Mouse (Mus musculus) midbrain, embryonic 14.5 days (tissue): ENCODE results near the gene Gm26938. TPM values are rescaled to one million over a fixed set of nuclear protein-coding genes. Genes with fewer than 3 reads are reported as not detected.

Experiments used
- ATAC-seq: fragments of 200-750 bp; cut with Nextera tagmentation; 2 replicates; pipeline ENCODE4 v1.8.0; 2017; ENCODE audit warnings: moderate number of reproducible peaks, moderate library complexity; ENCODE audit not compliant: low FRiP score, low TSS enrichment
- DNase-seq: peaks from one replicate; pipeline ENCODE4 v3.0.0-alpha.2; 2015
- H3K27ac ChIP-seq: fragments of 300-500 bp; sonication (generic); replicated peaks from 2 replicates; pipeline ENCODE4 v1.5.1; 2014; ENCODE audit warnings: mild to moderate bottlenecking, low read depth, low read length, moderate library complexity
- H3K27me3 ChIP-seq: fragments of 300-500 bp; sonication (generic); 2 replicates; pipeline ENCODE4 v1.6.1; 2014; ENCODE audit warnings: low read length, control low read depth, mixed read lengths; ENCODE audit not compliant: control insufficient read depth, insufficient read depth
- H3K36me3 ChIP-seq: fragments of 300-500 bp; sonication (generic); 2 replicates; pipeline ENCODE4 v1.6.1; 2014; ENCODE audit warnings: low read length, control low read depth; ENCODE audit not compliant: control insufficient read depth, insufficient read depth
- H3K4me1 ChIP-seq: fragments of 300-500 bp; sonication (generic); 2 replicates; pipeline ENCODE4 v1.6.1; 2014; ENCODE audit warnings: mild to moderate bottlenecking, antibody characterized with exemption, low read length, control low read depth; ENCODE audit not compliant: control insufficient read depth, insufficient read depth
- H3K4me2 ChIP-seq: fragments of 300-500 bp; sonication (generic); 2 replicates; pipeline ENCODE4 v1.6.1; 2014; ENCODE audit warnings: mild to moderate bottlenecking, low read length, moderate library complexity
- H3K4me3 ChIP-seq: fragments of 300-500 bp; sonication (generic); replicated peaks from 2 replicates; pipeline ENCODE4 v1.5.1; 2014; ENCODE audit warnings: low read depth, low read length
- H3K9ac ChIP-seq: fragments of 300-500 bp; sonication (generic); replicated peaks from 2 replicates; pipeline ENCODE4 v1.6.1; 2014; ENCODE audit warnings: mild to moderate bottlenecking, low read length, moderate library complexity
- H3K9me3 ChIP-seq: fragments of 300-500 bp; sonication (generic); 2 replicates; pipeline ENCODE4 v1.6.1; 2016; ENCODE audit warnings: low read length, control low read depth, mixed read lengths; ENCODE audit not compliant: control insufficient read depth
- WGBS: fragments of 180-500 bp; shearing (Covaris S2); extraction: QIAGEN DNeasy Blood & Tissue Kit; methylation state at CpG from one replicate; pipeline ENCODE4 v1.1.7; 2014; 5-methylcytosine and 5-hydroxymethylcytosine counted together
- polyA plus RNA-seq: library from polyadenylated mRNA; unstranded; fragments of >200 nt; fragmentation: Nextera tagmentation; extraction: Ambion mirVana; gene quantifications from 2 replicates; pipeline ENCODE4 v1.2.1, GENCODE M21; 2014

The Gm26938 gene
- polyA plus RNA-seq, 1 experiment from 2014 or later: 0.62 TPM

DNA sequence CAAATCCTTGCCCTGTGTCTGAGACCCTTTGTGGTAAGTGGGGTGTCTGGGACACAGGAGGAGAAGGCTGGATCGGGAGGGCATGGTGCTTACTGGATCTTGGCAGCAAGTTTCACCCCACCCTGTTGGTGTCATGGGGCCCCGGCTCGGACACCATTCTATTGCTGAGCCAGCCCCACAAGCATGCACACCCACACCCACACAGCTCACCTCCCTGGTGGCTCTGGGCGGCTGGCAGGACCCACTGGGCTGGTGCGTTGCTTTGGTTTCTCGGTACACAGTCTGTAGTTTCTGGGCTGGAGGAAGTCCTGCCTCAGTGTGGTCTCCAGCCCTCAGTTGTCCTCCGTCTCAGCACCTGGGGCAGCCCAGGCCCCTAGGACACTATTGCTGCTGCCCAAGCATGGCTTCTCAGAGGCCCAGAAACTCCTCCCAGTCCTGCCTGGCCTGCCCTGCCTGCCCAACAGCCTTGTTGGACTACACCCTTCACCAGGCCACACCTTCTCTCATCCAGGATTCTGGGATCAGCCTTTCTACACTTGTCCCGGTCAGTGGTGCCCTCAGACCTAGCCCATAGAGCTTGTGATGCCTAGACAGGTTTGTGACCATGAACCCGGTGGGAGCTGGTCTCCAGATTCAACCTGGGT lies 6.5 kb downstream of the Gm26938 start, which contains the start of gene Tmem184a:
Gene Tmem184a (minus strand): TSS at position 380 of the 644 bp plus-strand sequence.
- Histone ChIP-seq H3K4me3 (no peak within 1 kb of the TSS), H3K4me1 (no peaks in the 10 kb centered on the region), H3K4me2 (no peak within 1 kb of the TSS), H3K27ac (no peak within 1 kb of the TSS), H3K9ac (no peak within 1 kb of the TSS), H3K27me3 (no peaks in the 10 kb centered on the region), H3K9me3 (no peaks in the 10 kb centered on the region), H3K36me3 (peaks cover 36% of the 10 kb centered on the region)
- DNase-seq (no peak), ATAC-seq (no peak)
- 91% methylated on average over 9 of the region's 9 CpGs for WGBS

- no peaks in the 10 kb centered on the region for H3K9me3 ChIP-seq
- H3K27me3 ChIP-seq: peaks cover 6% of the 10 kb centered on the region; the same call in 1 of the 2 replicates
- no peak overlapping the region for H3K4me3 ChIP-seq
- no peak overlapping the region for H3K9ac ChIP-seq
- WGBS: 40% methylated on average over 4 of the region's 4 CpGs
- no peak overlapping the region for H3K27ac ChIP-seq
- peak; percentile 67 for DNase-seq
- no peaks in the 10 kb centered on the region for H3K4me1 ChIP-seq
- H3K4me2 ChIP-seq: no peak overlapping the region
- no peak for ATAC-seq
- H3K36me3 ChIP-seq: peaks cover 28% of the 10 kb centered on the region
Observed at GRCm38 (mm10) chr5:139818801-139819200, 7.4 kb downstream of the Gm26938 start.

DNA sequence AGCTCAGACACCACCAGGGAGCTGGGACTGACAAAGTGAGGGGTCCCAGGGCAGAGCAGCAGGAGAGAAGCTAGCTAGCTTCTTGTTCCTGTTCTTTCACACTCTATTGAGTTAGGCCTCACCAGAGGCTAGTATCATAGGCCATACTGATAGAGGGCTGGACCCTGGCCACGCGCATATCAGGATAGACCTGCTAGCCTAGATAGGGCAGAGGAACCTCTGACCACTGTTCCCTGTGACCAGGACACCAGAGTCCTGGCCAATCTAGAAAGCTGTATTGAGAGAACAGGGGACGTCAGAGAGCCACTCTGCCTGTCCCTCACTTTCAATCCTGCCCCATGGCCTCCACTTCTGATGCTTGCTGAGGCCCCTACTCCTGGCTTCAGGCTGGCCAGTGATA lies 8.2 kb downstream of the Gm26938 start:
- WGBS: 86% methylated on average over 3 of the region's 3 CpGs
- Histone ChIP-seq H3K9me3 (no peaks in the 10 kb centered on the region), H3K4me1 (no peaks in the 10 kb centered on the region), H3K36me3 (peaks cover 20% of the 10 kb centered on the region), H3K9ac (no peak overlapping the region), H3K27ac (no peak overlapping the region), H3K4me2 (no peak overlapping the region), H3K4me3 (no peak overlapping the region), H3K27me3 (peaks cover 6% of the 10 kb centered on the region; the same call in 1 of the 2 replicates)
- DNase-seq (no peak), ATAC-seq (no peak)

DNA sequence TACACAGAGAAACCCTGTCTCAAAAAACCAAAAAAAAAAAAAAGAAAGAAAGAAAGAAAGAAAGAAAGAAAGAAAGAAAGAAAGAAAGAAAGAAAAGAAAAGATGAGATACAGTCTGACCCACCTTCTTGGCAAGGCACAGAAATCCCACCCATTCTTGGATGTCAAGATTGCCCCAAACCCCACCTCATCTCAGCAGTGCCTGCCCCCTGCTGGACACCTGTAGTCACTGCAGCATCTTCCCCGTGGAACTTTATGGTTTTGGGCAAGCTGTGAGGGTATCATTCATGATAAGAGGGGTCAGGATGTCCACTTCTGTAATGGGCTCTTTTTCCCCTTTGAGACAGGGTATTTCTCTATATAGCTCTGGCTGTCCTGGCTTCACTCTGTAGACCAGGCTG lies 8.9 kb downstream of the Gm26938 start:
- no peaks in the 10 kb centered on the region for H3K4me1 ChIP-seq
- 7% methylated on average over 1 of the region's 1 CpGs for WGBS
- H3K27ac ChIP-seq: no peak overlapping the region
- no peak overlapping the region for H3K9ac ChIP-seq
- H3K27me3 ChIP-seq: peaks cover 6% of the 10 kb centered on the region; the same call in 1 of the 2 replicates
- H3K9me3 ChIP-seq: no peaks in the 10 kb centered on the region
- peaks cover 13% of the 10 kb centered on the region for H3K36me3 ChIP-seq
- no peak overlapping the region for H3K4me3 ChIP-seq
- no peak for DNase-seq
- no peak for ATAC-seq
- H3K4me2 ChIP-seq: no peak overlapping the region

DNA sequence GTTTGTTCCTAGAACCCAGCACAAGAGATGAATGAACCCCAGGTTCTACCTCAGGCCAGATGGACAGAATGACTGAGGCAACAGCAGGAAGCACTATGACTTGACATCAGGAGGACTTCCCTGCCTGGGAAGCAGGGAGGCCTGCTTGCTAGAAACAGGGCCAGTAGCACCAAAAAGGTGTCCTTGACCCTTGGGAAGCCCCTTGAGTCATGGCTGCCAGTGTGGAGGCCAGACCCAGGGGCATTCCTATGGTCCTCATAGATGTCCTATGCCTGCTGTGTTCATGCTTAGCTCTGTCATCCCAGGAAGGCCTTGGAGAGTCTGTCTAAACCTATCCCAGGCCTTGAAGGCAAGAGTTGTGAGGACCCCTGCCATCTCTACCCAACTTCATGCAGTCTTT lies 9.8 kb downstream of the Gm26938 start:
- H3K9me3 ChIP-seq: no peaks in the 10 kb centered on the region
- peaks cover 6% of the 10 kb centered on the region; the same call in 1 of the 2 replicates for H3K27me3 ChIP-seq
- H3K4me3 ChIP-seq: no peak overlapping the region
- DNase-seq (no peak), ATAC-seq (no peak)
- H3K4me2 ChIP-seq: no peak overlapping the region
- no peak overlapping the region for H3K27ac ChIP-seq
- H3K4me1 ChIP-seq: no peaks in the 10 kb centered on the region
- peaks cover 4% of the 10 kb centered on the region; the same call in 1 of the 2 replicates for H3K36me3 ChIP-seq
- H3K9ac ChIP-seq: no peak overlapping the region

- Histone ChIP-seq H3K27ac (no peak overlapping the region), H3K27me3 (peaks cover 6% of the 10 kb centered on the region; the same call in 1 of the 2 replicates), H3K9me3 (no peaks in the 10 kb centered on the region), H3K9ac (no peak overlapping the region), H3K4me3 (no peak overlapping the region), H3K4me1 (no peaks in the 10 kb centered on the region), H3K36me3 (no peaks in the 10 kb centered on the region), H3K4me2 (no peak overlapping the region)
- WGBS: 77% methylated on average over 6 of the region's 6 CpGs
- ATAC-seq: no peak
- DNase-seq: no peak
Observed at GRCm38 (mm10) chr5:139815964-139816363, 10.2 kb downstream of the Gm26938 start.

DNA sequence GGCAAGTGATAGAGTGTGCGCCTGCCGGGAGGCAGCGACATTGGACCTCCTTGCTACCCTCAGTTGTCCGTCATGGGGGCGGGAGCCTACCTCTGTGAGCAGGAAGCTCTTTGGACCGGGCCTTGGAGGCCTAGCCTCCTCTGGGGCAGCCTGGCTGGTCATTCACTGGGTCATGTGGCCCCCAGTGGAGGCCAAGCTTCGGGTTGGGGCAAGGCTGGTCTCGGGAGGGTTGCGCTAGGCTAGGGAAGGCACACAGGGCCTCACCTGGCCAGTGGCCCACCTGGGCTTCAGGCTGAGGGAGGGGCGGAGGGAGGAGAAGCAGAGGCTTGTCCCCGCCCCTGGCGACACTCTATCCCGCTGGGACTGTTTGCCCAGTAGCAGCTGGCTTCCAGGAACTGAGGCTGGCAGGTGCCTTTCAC lies 12.2 kb downstream of the Gm26938 start:
- ATAC-seq (no peak), DNase-seq (no peak)
- Histone ChIP-seq H3K4me1 (no peaks in the 10 kb centered on the region), H3K27ac (no peak overlapping the region), H3K36me3 (no peaks in the 10 kb centered on the region), H3K4me2 (no peak overlapping the region), H3K4me3 (no peak overlapping the region), H3K9ac (no peak overlapping the region), H3K9me3 (no peaks in the 10 kb centered on the region), H3K27me3 (peaks cover 6% of the 10 kb centered on the region; the same call in 1 of the 2 replicates)
- 11% methylated on average over 13 of the region's 13 CpGs for WGBS

DNA sequence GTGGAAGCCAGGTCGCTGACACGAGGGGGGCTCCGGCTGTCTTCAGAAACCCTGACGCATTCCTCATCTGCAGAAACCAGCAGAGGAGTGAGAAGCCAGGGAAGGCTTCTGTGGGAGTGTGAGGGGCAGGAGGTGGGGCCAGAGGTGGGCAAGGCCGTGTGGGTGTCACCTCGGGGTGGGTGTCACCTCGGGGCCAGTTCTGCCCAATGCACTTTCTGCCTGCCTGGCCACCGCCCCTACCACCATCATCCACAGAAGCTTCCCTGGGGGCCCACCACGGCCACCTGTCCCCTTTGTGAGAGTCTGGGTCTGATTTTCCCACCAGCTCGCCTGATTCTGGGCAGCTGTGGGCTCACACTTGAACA lies 13.1 kb downstream of the Gm26938 start:
- no peak for DNase-seq
- no peak overlapping the region for H3K4me2 ChIP-seq
- H3K27ac ChIP-seq: no peak overlapping the region
- H3K36me3 ChIP-seq: no peaks in the 10 kb centered on the region
- H3K4me3 ChIP-seq: no peak overlapping the region
- WGBS: 51% methylated on average over 10 of the region's 10 CpGs
- no peaks in the 10 kb centered on the region for H3K9me3 ChIP-seq
- H3K9ac ChIP-seq: no peak overlapping the region
- H3K4me1 ChIP-seq: no peaks in the 10 kb centered on the region
- peaks cover 6% of the 10 kb centered on the region; the same call in 1 of the 2 replicates for H3K27me3 ChIP-seq
- ATAC-seq: no peak

DNA sequence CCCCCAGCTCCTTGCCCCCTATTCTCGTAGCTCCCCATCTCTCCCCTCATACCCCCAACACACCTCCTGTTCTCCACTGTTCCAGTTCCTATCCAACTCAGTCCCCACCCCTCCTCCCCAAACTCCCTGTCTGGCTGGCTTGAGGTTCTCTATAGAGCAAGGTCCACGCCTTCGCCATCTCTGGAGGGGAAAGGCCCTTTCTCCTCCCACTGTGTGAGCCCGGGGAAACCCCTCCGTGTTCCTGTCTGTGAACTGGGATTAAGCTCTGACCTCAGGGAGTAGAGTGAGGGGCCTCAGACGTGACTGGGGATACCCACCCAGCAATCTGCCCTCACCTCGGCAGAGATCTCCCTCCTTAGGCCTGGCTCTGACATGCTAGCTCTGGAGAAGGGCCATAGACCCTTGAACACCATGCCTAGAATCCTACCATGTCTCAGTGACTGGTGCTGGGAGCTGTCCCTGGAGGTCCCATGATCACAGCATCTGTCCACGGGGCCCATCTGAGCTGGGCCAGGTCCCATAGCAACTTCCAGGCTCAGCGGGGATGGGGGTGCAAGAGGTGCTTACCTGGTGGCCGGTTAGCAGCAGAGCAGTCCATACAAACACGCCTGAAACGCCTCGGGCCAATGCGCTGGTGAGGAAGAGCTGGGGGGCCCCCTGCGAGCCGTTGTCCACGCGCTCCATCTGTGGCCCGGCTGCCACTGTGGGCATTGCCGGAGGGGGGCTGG lies 13.6 kb downstream of the Gm26938 start:
- Histone ChIP-seq H3K36me3 (no peaks in the 10 kb centered on the region), H3K27me3 (peaks cover 6% of the 10 kb centered on the region; the same call in 1 of the 2 replicates), H3K4me1 (no peaks in the 10 kb centered on the region), H3K9ac (no peak overlapping the region), H3K9me3 (no peaks in the 10 kb centered on the region), H3K27ac (no peak overlapping the region), H3K4me2 (no peak overlapping the region), H3K4me3 (no peak overlapping the region)
- DNase-seq: no peak
- 66% methylated on average over 20 of the region's 20 CpGs for WGBS
- ATAC-seq: no peak
